In genomic region chr2:71892741-71893349, GRCm38 (mm10) we compare ENCODE assay signal across 24 mouse cellular contexts. TPM values are rescaled to one million over a fixed set of nuclear protein-coding genes. Genes with fewer than 3 reads are reported as not detected.
A peak's percentile ranks its signal among the peaks of the same experiment; 100 is the strongest.
DNase-seq lines count a peak whose midpoint lies in the region; ATAC-seq lines count a peak whose summit lies in the region.
"Had no signal": no experiment of that assay in that cellular context is flagged by ENCODE, and none has a peak within 500 bp of the region (broad histone marks: within the 10 kb centered on the region; RNA-seq: fewer than 3 reads in every experiment).

No protein-coding gene starts in this region.

- H3K9ac ChIP-seq in heart, embryonic 11.5 days (ENCODE audit: low read depth, low read length): no peak overlapping the region
- no peak overlapping the region for H3K9ac ChIP-seq in hindbrain, embryonic 11.5 days (ENCODE audit: low read depth, low read length)
- H3K9ac ChIP-seq: embryonic facial prominence, embryonic 13.5 days; forebrain, embryonic 13.5 days; heart, embryonic 13.5 days; hindbrain, embryonic 15.5 days; liver, embryonic 14.5 days; neural tube, embryonic 12.5 days had no signal

- no peak overlapping the region for H3K4me2 ChIP-seq in heart, embryonic 11.5 days
- H3K4me2 ChIP-seq in hindbrain, embryonic 11.5 days (replicated peaks; ENCODE audit: low read depth, low read length): no peak overlapping the region
- H3K4me2 ChIP-seq: embryonic facial prominence, embryonic 13.5 days; forebrain, embryonic 13.5 days; heart, embryonic 13.5 days; hindbrain, embryonic 15.5 days; neural tube, embryonic 12.5 days had no signal

- no peaks in the 10 kb centered on the region for H3K9me3 ChIP-seq in heart, embryonic 11.5 days (replicated peaks; ENCODE audit: control insufficient read depth, low read length)
- no peaks in the 10 kb centered on the region for H3K9me3 ChIP-seq in hindbrain, embryonic 11.5 days (ENCODE audit: control insufficient read depth, low read length)
- H3K9me3 ChIP-seq: embryonic facial prominence, embryonic 13.5 days; forebrain, embryonic 13.5 days; heart, embryonic 13.5 days; hindbrain, embryonic 15.5 days; neural tube, embryonic 12.5 days had no signal

- H3K4me1 ChIP-seq in heart, embryonic 11.5 days (ENCODE audit: control insufficient read depth, insufficient read depth, low read length): no peaks in the 10 kb centered on the region
- H3K4me1 ChIP-seq in hindbrain, embryonic 11.5 days (replicated peaks; ENCODE audit: control insufficient read depth, insufficient read depth, low read length): no peaks in the 10 kb centered on the region
- H3K4me1 ChIP-seq: embryonic facial prominence, embryonic 13.5 days; forebrain, embryonic 13.5 days; heart, embryonic 13.5 days; hindbrain, embryonic 15.5 days had no signal

- peak; percentile 50 for DNase-seq in adrenal gland, postnatal 10 days
- DNase-seq in adrenal gland, adult 18-20 months (ENCODE audit: low spot score in 2 of 2): no peak
- DNase-seq in heart, postnatal 10 days: peak; percentile 27 to 32
- peak; percentile 20 for DNase-seq in adrenal gland, postnatal 14 days
- peak; percentile 16 for DNase-seq in lung, postnatal 10 days
- no peak for DNase-seq in embryo, embryonic 10 days (ENCODE audit: low spot score)
- DNase-seq in hindbrain, embryonic 11.5 days (ENCODE audit: low spot score): no peak
- DNase-seq: cerebellum, adult 11 months; cerebellum, postnatal 25 days; embryo, embryonic 11 days; heart, postnatal 4 days; layer of hippocampus, adult 9-11 months; midbrain, embryonic 14.5 days; thymus, postnatal 14 days had no signal

- 92% methylated on average over 7 of the region's 7 CpGs for WGBS in heart, embryonic 11.5 days (ENCODE audit: insufficient replicate concordance)
- 95% methylated on average over 7 of the region's 7 CpGs for WGBS in hindbrain, embryonic 11.5 days

- no peak overlapping the region for H3K27ac ChIP-seq in heart, embryonic 11.5 days (ENCODE audit: low read depth, low read length)
- no peak overlapping the region for H3K27ac ChIP-seq in hindbrain, embryonic 11.5 days (ENCODE audit: low read depth, low read length)
- H3K27ac ChIP-seq: embryonic facial prominence, embryonic 13.5 days; forebrain, embryonic 13.5 days; heart, embryonic 13.5 days; hindbrain, embryonic 15.5 days; left cerebral cortex, adult 2 months; liver, embryonic 14.5 days; neural tube, embryonic 12.5 days had no signal

- no peak overlapping the region for H3K4me3 ChIP-seq in heart, embryonic 11.5 days (ENCODE audit: low read depth, low read length)
- no peak overlapping the region for H3K4me3 ChIP-seq in hindbrain, embryonic 11.5 days (ENCODE audit: low read depth, low read length)
- H3K4me3 ChIP-seq: embryonic facial prominence, embryonic 13.5 days; erythroblast, embryonic 14.5 days; forebrain, embryonic 13.5 days; heart, embryonic 13.5 days; hindbrain, embryonic 15.5 days; left cerebral cortex, adult 2 months; neural tube, embryonic 12.5 days had no signal

- no peaks in the 10 kb centered on the region for H3K27me3 ChIP-seq in heart, embryonic 11.5 days (ENCODE audit: control insufficient read depth, insufficient read depth, low read length)
- H3K27me3 ChIP-seq in hindbrain, embryonic 11.5 days (ENCODE audit: control insufficient read depth, insufficient read depth, low read length): no peaks in the 10 kb centered on the region
- H3K27me3 ChIP-seq: embryonic facial prominence, embryonic 13.5 days; forebrain, embryonic 13.5 days; heart, embryonic 13.5 days; hindbrain, embryonic 15.5 days; neural tube, embryonic 12.5 days had no signal

- H3K36me3 ChIP-seq in heart, embryonic 11.5 days (ENCODE audit: control insufficient read depth, insufficient read depth, low read length): peaks cover 17% of the 10 kb centered on the region
- H3K36me3 ChIP-seq in hindbrain, embryonic 11.5 days (ENCODE audit: control insufficient read depth, insufficient read depth, low read length): no peaks in the 10 kb centered on the region
- H3K36me3 ChIP-seq: neural tube, embryonic 12.5 days had no signal

- intact Hi-C loops in heart, postnatal 10 days (cut with DNase I): loop anchor here (10.0 kb wide), 1 partner anchor 262 kb away; no protein-coding TSS in a partner anchor

- ATAC-seq in heart, embryonic 11.5 days (replicated peaks; ENCODE audit: insufficient number of reproducible peaks, low FRiP score, low TSS enrichment): no peak
- no peak for ATAC-seq in hindbrain, embryonic 11.5 days (ENCODE audit: low FRiP score)
- ATAC-seq: CD4-positive, CD25-positive, alpha-beta regulatory T cell, adult 4 months; forebrain, embryonic 13.5 days had no signal

RNA-seq across cellular contexts. Expression of gene Pdk1, which starts 19.8 kb away (rescaled TPM):
- 10 to 100 TPM; 66.4 to 80.4 TPM for total RNA-seq in adrenal gland, postnatal 10 days (2021)
- 10 to 100 TPM; 44.2 to 59.8 TPM for total RNA-seq in adrenal gland, adult 18-20 months (2021)
- total RNA-seq in heart, postnatal 10 days (2021): 100 to 1,000 TPM; 119 to 149 TPM
- polyA plus RNA-seq in heart, embryonic 11.5 days (2014; fragmentation: Nextera tagmentation; extraction: Ambion mirVana): 104 and 112 TPM in 2 replicates
- total RNA-seq in adrenal gland, postnatal 14 days (2021): 37.5 and 55.5 TPM in 2 replicates
- polyA plus RNA-seq in hindbrain, embryonic 11.5 days (2014; fragmentation: Nextera tagmentation; extraction: Ambion mirVana): 29.8 and 31.0 TPM in 2 replicates

Comparison
In these comparisons a context has a peak if more than half of its experiments do, and no peak if none do; other contexts are left out.
1. DNase-seq: peak in adrenal gland, postnatal 10 days (single experiment), heart, postnatal 10 days (2 of 2), adrenal gland, postnatal 14 days (single experiment) and lung, postnatal 10 days (single experiment); none in adrenal gland, adult 18-20 months (0 of 2), embryo, embryonic 10 days (single experiment) and hindbrain, embryonic 11.5 days (single experiment).